Mouse (Mus musculus): ENCODE measurements around the gene Eipr1. TPM values are rescaled to one million over a fixed set of nuclear protein-coding genes. Genes with fewer than 3 reads are reported as not detected.

Gene Eipr1
- total RNA-seq, 4 experiments from 2014 or later, result 25.6 to 27.2 (median 26.4) TPM

GRCm38 (mm10) chr12:28775627-28776026 is 24.0 kb downstream of the Eipr1 start:
- no peak for DNase-seq

GRCm38 (mm10) chr12:28780180-28780579 is 28.6 kb downstream of the Eipr1 start:
- DNase-seq, result no peak

- DNase-seq, result no peak
Observed at GRCm38 (mm10) chr12:28782637-28783036, 31.0 kb downstream of the Eipr1 start.

GRCm38 (mm10) chr12:28784355-28784754 is 32.8 kb downstream of the Eipr1 start:
- DNase-seq, result no peak

- DNase-seq, result no peak
Observed at GRCm38 (mm10) chr12:28784864-28785263, 33.3 kb downstream of the Eipr1 start.

- no peak for DNase-seq
Observed at GRCm38 (mm10) chr12:28785299-28785698, 33.7 kb downstream of the Eipr1 start.

- no peak for DNase-seq
Observed at GRCm38 (mm10) chr12:28786310-28786709, 34.7 kb downstream of the Eipr1 start.

GRCm38 (mm10) chr12:28792613-28793012 is 41.0 kb downstream of the Eipr1 start:
- no peak for DNase-seq

GRCm38 (mm10) chr12:28793715-28794114 is 42.1 kb downstream of the Eipr1 start:
- DNase-seq, result no peak

- DNase-seq, result no peak
Observed at GRCm38 (mm10) chr12:28795041-28795440, 43.4 kb downstream of the Eipr1 start.

- no peak for DNase-seq
Observed at GRCm38 (mm10) chr12:28796881-28797420, 45.3 kb downstream of the Eipr1 start.

GRCm38 (mm10) chr12:28799798-28800411 is 48.3 kb downstream of the Eipr1 start:
- DNase-seq, result no peak

GRCm38 (mm10) chr12:28800423-28800822 is 48.8 kb downstream of the Eipr1 start:
- DNase-seq, result no peak

- DNase-seq, result no peak
Observed at GRCm38 (mm10) chr12:28800891-28801290, 49.3 kb downstream of the Eipr1 start.

- DNase-seq, result no peak
Observed at GRCm38 (mm10) chr12:28801731-28802130, 50.1 kb downstream of the Eipr1 start.

GRCm38 (mm10) chr12:28803043-28803442 is 51.4 kb downstream of the Eipr1 start:
- DNase-seq, result no peak

GRCm38 (mm10) chr12:28804558-28805481 is 53.2 kb downstream of the Eipr1 start:
- DNase-seq, result peak; percentile 26

- DNase-seq, result no peak
Observed at GRCm38 (mm10) chr12:28808786-28809375, 57.3 kb downstream of the Eipr1 start.

GRCm38 (mm10) chr12:28809756-28810337 is 58.2 kb downstream of the Eipr1 start:
- no peak for DNase-seq

GRCm38 (mm10) chr12:28816681-28817426 is 65.3 kb downstream of the Eipr1 start:
- no peak for DNase-seq

- DNase-seq, result no peak
Observed at GRCm38 (mm10) chr12:28817427-28817752, 65.8 kb downstream of the Eipr1 start.

GRCm38 (mm10) chr12:28817891-28818290 is 66.3 kb downstream of the Eipr1 start:
- DNase-seq, result no peak
